Mouse (Mus musculus): ENCODE measurements around the gene Fkbp5. TPM values are rescaled to one million over a fixed set of nuclear protein-coding genes. Genes with fewer than 3 reads are reported as not detected.

Gene Fkbp5
- polyA plus RNA-seq, 1 experiment from 2014 or later = 4.3 TPM

- 90% methylated on average over 3 of the region's 3 CpGs for WGBS
- Histone ChIP-seq H3K9ac (ENCODE audit: low read length) (no peak overlapping the region), H3K4me3 (ENCODE audit: control insufficient read depth in 1 of 2, insufficient read depth in 1 of 2, low read depth in 1 of 2, low read length in 2 of 2) (no peak overlapping the region), H3K27ac (replicated peaks in 1 of 2; ENCODE audit: control insufficient read depth in 1 of 2, insufficient read depth in 1 of 2, low read depth in 2 of 2, low read length in 2 of 2) (no peak overlapping the region), H3K36me3 (ENCODE audit: control insufficient read depth, insufficient read depth, low read length) (no peaks in the 10 kb centered on the region), H3K4me2 (ENCODE audit: low read length) (no peak overlapping the region), H3K4me1 (ENCODE audit: control insufficient read depth in 2 of 2, insufficient read depth in 2 of 2, low read length in 2 of 2) (peaks cover 0 to 5% of the 10 kb centered on the region in 2 experiments; a peak in 1 of 4 replicates), H3K27me3 (ENCODE audit: control insufficient read depth, insufficient read depth, low read length) (no peaks in the 10 kb centered on the region), H3K9me3 (ENCODE audit: control insufficient read depth, low read length) (no peaks in the 10 kb centered on the region)
- ATAC-seq (ENCODE audit: insufficient number of reproducible peaks, insufficient read depth, low FRiP score, low read depth) = no peak
Observed at GRCm38 (mm10) chr17:28451914-28452313, 65.4 kb downstream of the Fkbp5 start.

DNA sequence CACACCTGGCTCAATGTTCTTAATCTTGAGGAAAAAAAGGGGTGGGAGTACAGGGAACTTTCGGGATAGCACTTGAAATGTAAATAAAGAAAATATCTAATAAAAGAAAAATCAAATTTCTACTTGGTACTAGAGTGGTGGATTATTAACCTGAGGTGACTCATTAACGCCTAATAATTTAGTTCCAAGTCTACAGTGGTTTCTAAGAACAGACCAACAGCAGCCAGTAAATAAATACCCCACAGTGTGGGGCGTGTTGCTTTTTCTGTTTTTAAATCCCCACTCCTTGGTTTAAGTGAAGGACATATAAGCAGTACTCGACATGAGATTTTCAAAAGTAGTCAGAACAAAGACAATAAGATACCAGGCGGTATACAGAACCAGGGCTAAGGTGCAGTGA, 65.8 kb downstream of the Fkbp5 start:
- no peak overlapping the region for H3K4me2 ChIP-seq (ENCODE audit: low read length)
- H3K9me3 ChIP-seq (ENCODE audit: control insufficient read depth, low read length) = no peaks in the 10 kb centered on the region
- no peaks in the 10 kb centered on the region for H3K27me3 ChIP-seq (ENCODE audit: control insufficient read depth, insufficient read depth, low read length)
- no peak overlapping the region for H3K27ac ChIP-seq (replicated peaks in 1 of 2; ENCODE audit: control insufficient read depth in 1 of 2, insufficient read depth in 1 of 2, low read depth in 2 of 2, low read length in 2 of 2)
- no peaks in the 10 kb centered on the region for H3K36me3 ChIP-seq (ENCODE audit: control insufficient read depth, insufficient read depth, low read length)
- ATAC-seq (ENCODE audit: insufficient number of reproducible peaks, insufficient read depth, low FRiP score, low read depth) = no peak
- no peak overlapping the region for H3K9ac ChIP-seq (ENCODE audit: low read length)
- no peak overlapping the region for H3K4me3 ChIP-seq (ENCODE audit: control insufficient read depth in 1 of 2, insufficient read depth in 1 of 2, low read depth in 1 of 2, low read length in 2 of 2)
- H3K4me1 ChIP-seq (ENCODE audit: control insufficient read depth in 2 of 2, insufficient read depth in 2 of 2, low read length in 2 of 2) = peaks cover 0 to 5% of the 10 kb centered on the region in 2 experiments; a peak in 1 of 4 replicates
- 90% methylated on average over 5 of the region's 5 CpGs for WGBS

GRCm38 (mm10) chr17:28448225-28448624, 69.1 kb downstream of the Fkbp5 start:
- peaks cover 0 to 4% of the 10 kb centered on the region in 2 experiments; a peak in 1 of 4 replicates for H3K4me1 ChIP-seq (ENCODE audit: control insufficient read depth in 2 of 2, insufficient read depth in 2 of 2, low read length in 2 of 2)
- no peaks in the 10 kb centered on the region for H3K9me3 ChIP-seq (ENCODE audit: control insufficient read depth, low read length)
- H3K4me2 ChIP-seq (ENCODE audit: low read length) = no peak overlapping the region
- no peak overlapping the region for H3K27ac ChIP-seq (replicated peaks in 1 of 2; ENCODE audit: control insufficient read depth in 1 of 2, insufficient read depth in 1 of 2, low read depth in 2 of 2, low read length in 2 of 2)
- ATAC-seq (ENCODE audit: insufficient number of reproducible peaks, insufficient read depth, low FRiP score, low read depth) = no peak
- no peaks in the 10 kb centered on the region for H3K27me3 ChIP-seq (ENCODE audit: control insufficient read depth, insufficient read depth, low read length)
- no peak overlapping the region for H3K4me3 ChIP-seq (ENCODE audit: control insufficient read depth in 1 of 2, insufficient read depth in 1 of 2, low read depth in 1 of 2, low read length in 2 of 2)
- 74% methylated on average over 6 of the region's 6 CpGs for WGBS
- H3K36me3 ChIP-seq (ENCODE audit: control insufficient read depth, insufficient read depth, low read length) = no peaks in the 10 kb centered on the region
- no peak overlapping the region for H3K9ac ChIP-seq (ENCODE audit: low read length)

- no peaks in the 10 kb centered on the region; a peak in 1 of 4 replicates for H3K4me1 ChIP-seq (ENCODE audit: control insufficient read depth in 2 of 2, insufficient read depth in 2 of 2, low read length in 2 of 2)
Observed at GRCm38 (mm10) chr17:28447789-28448188, 69.5 kb downstream of the Fkbp5 start.

GRCm38 (mm10) chr17:28446820-28447168, 70.5 kb downstream of the Fkbp5 start:
- no peak for ATAC-seq (ENCODE audit: insufficient number of reproducible peaks, insufficient read depth, low FRiP score, low read depth)
- Histone ChIP-seq H3K27me3 (ENCODE audit: control insufficient read depth, insufficient read depth, low read length) (no peaks in the 10 kb centered on the region), H3K36me3 (ENCODE audit: control insufficient read depth, insufficient read depth, low read length) (no peaks in the 10 kb centered on the region), H3K4me2 (ENCODE audit: low read length) (no peak overlapping the region), H3K4me1 (ENCODE audit: control insufficient read depth in 2 of 2, insufficient read depth in 2 of 2, low read length in 2 of 2) (no peaks in the 10 kb centered on the region), H3K9ac (ENCODE audit: low read length) (no peak overlapping the region), H3K4me3 (ENCODE audit: control insufficient read depth in 1 of 2, insufficient read depth in 1 of 2, low read depth in 1 of 2, low read length in 2 of 2) (no peak overlapping the region), H3K9me3 (ENCODE audit: control insufficient read depth, low read length) (no peaks in the 10 kb centered on the region), H3K27ac (replicated peaks in 1 of 2; ENCODE audit: control insufficient read depth in 1 of 2, insufficient read depth in 1 of 2, low read depth in 2 of 2, low read length in 2 of 2) (no peak overlapping the region)
- WGBS = 51% methylated on average over 5 of the region's 5 CpGs

More at GRCm38 (mm10) chr17:28447789-28448188, 69.5 kb downstream of the Fkbp5 start:
- Histone ChIP-seq H3K4me2 (ENCODE audit: low read length) (no peak overlapping the region), H3K27me3 (ENCODE audit: control insufficient read depth, insufficient read depth, low read length) (no peaks in the 10 kb centered on the region), H3K4me3 (ENCODE audit: control insufficient read depth in 1 of 2, insufficient read depth in 1 of 2, low read depth in 1 of 2, low read length in 2 of 2) (no peak overlapping the region), H3K36me3 (ENCODE audit: control insufficient read depth, insufficient read depth, low read length) (no peaks in the 10 kb centered on the region), H3K9ac (ENCODE audit: low read length) (no peak overlapping the region), H3K9me3 (ENCODE audit: control insufficient read depth, low read length) (no peaks in the 10 kb centered on the region), H3K27ac (replicated peaks in 1 of 2; ENCODE audit: control insufficient read depth in 1 of 2, insufficient read depth in 1 of 2, low read depth in 2 of 2, low read length in 2 of 2) (no peak overlapping the region)
- no peak for ATAC-seq (ENCODE audit: insufficient number of reproducible peaks, insufficient read depth, low FRiP score, low read depth)
- 77% methylated on average over 7 of the region's 7 CpGs for WGBS

DNA sequence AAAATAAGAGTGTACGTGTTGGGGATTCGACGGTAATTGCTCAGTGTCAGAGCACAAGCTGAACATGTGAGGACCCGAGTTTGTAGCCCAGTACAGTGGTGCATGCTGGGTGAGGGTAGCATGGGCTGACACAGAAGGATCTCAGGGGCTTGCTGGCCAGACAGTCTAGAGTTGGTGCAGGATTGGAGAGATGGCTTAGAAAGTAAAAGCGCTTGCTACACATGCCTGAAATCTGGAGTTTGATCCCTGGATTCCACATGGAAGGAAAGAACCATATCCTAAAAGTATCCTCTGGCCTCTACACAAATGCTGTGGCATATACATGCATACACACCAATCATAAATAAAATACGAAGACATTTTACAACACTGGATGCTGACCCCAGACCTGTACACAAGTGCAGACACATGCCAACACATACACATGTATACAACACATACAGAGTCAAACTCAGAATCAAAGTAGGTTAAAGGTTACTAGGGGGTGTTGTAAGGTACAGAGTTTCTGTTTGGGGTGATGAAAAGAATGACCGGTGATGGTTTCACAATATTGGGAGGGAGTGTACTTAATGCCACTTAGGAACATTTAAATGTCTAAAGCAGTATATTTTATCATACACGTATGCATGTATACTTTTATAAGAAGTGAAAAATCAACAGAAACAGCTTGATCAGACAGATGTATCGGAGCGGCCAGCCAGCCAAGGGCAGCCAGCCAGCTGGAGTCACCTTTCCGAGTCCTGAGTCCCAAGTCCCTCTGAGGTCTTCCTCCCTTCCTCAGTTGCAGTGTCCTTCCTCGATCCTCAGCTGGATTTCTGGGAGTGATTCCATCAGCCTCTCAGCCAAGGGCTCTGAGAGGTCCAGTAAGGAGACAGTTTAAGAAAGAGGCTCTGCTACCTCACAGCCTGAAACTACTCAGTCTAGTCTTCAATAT, 71.2 kb downstream of the Fkbp5 start:
- Histone ChIP-seq H3K36me3 (ENCODE audit: control insufficient read depth, insufficient read depth, low read length) (no peaks in the 10 kb centered on the region), H3K4me2 (ENCODE audit: low read length) (no peak overlapping the region), H3K27ac (replicated peaks in 1 of 2; ENCODE audit: control insufficient read depth in 1 of 2, insufficient read depth in 1 of 2, low read depth in 2 of 2, low read length in 2 of 2) (no peak overlapping the region), H3K4me3 (ENCODE audit: control insufficient read depth in 1 of 2, insufficient read depth in 1 of 2, low read depth in 1 of 2, low read length in 2 of 2) (no peak overlapping the region), H3K4me1 (ENCODE audit: control insufficient read depth in 2 of 2, insufficient read depth in 2 of 2, low read length in 2 of 2) (no peaks in the 10 kb centered on the region), H3K27me3 (ENCODE audit: control insufficient read depth, insufficient read depth, low read length) (no peaks in the 10 kb centered on the region), H3K9me3 (ENCODE audit: control insufficient read depth, low read length) (no peaks in the 10 kb centered on the region), H3K9ac (ENCODE audit: low read length) (no peak overlapping the region)
- no peak for ATAC-seq (ENCODE audit: insufficient number of reproducible peaks, insufficient read depth, low FRiP score, low read depth)
- 82% methylated on average over 12 of the region's 12 CpGs for WGBS

DNA sequence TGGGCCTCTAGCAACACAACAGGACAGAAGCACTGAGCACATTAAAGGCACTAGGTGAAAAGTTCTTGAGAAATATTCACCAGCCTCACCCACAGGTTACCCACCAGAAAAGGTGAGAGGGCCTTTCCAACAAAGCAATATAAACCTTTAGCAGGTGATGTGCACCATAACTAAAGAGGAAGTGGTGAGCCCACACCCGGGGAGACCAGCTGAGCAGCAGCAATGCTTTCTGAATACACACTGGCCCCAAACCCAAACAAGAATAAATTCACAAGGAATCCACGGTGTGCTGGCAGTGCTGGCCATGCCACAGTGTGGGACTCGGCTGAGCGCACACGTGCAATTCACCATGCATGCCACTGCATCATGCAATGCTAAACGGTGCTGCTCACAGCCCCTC, 74.7 kb downstream of the Fkbp5 start:
- Histone ChIP-seq H3K4me2 (ENCODE audit: low read length) (no peak overlapping the region), H3K4me3 (ENCODE audit: control insufficient read depth in 1 of 2, insufficient read depth in 1 of 2, low read depth in 1 of 2, low read length in 2 of 2) (no peak overlapping the region), H3K27ac (replicated peaks in 1 of 2; ENCODE audit: control insufficient read depth in 1 of 2, insufficient read depth in 1 of 2, low read depth in 2 of 2, low read length in 2 of 2) (no peak overlapping the region), H3K27me3 (ENCODE audit: control insufficient read depth, insufficient read depth, low read length) (no peaks in the 10 kb centered on the region), H3K36me3 (ENCODE audit: control insufficient read depth, insufficient read depth, low read length) (no peaks in the 10 kb centered on the region), H3K9me3 (ENCODE audit: control insufficient read depth, low read length) (no peaks in the 10 kb centered on the region), H3K9ac (ENCODE audit: low read length) (no peak overlapping the region), H3K4me1 (ENCODE audit: control insufficient read depth in 2 of 2, insufficient read depth in 2 of 2, low read length in 2 of 2) (no peaks in the 10 kb centered on the region)
- 87% methylated on average over 6 of the region's 6 CpGs for whole genome bisulfite sequencing
- no peak for ATAC-seq (ENCODE audit: insufficient number of reproducible peaks, insufficient read depth, low FRiP score, low read depth)
